Mouse (Mus musculus) brain, embryonic 14.5 days (tissue): Measurements from ENCODE around the gene Ugcg.

Source experiments
- CTCF ChIP-seq: fragments of 200-500 bp; IDR thresholded peaks from 2 replicates; pipeline ENCODE4 v1.5.1; 2012; ENCODE audit warnings: inconsistent platforms, mild to moderate bottlenecking, moderate library complexity, borderline replicate concordance; ENCODE audit not compliant: insufficient read depth, insufficient read length; ENCODE audit errors: extremely low read depth
- POLR2A ChIP-seq: fragments of 200-500 bp; IDR thresholded peaks from 2 replicates; pipeline ENCODE4 v1.6.1; 2012; ENCODE audit warnings: mild to moderate bottlenecking, inconsistent platforms, borderline replicate concordance; ENCODE audit not compliant: poor library complexity, insufficient read depth, insufficient read length, severe bottlenecking; ENCODE audit errors: extremely low read depth

- TF ChIP-seq POLR2A (no peak), CTCF (no peak)
These were observed 24.8 kb downstream of the Ugcg start for GRCm38 (mm10) chr4:59213833-59214232.
